Comparison of ENCODE assay signal across 29 mouse cellular contexts in genomic region chr10:88106169-88106568, GRCm38 (mm10). TPM values are rescaled to one million over a fixed set of nuclear protein-coding genes. Genes with fewer than 3 reads are reported as not detected.
"Had no signal": no experiment of that assay in that cellular context is flagged by ENCODE, and none has a peak within 500 bp of the region (broad histone marks: within the 10 kb centered on the region; RNA-seq: fewer than 3 reads in every experiment).

No protein-coding gene starts in this region.

- DNase-seq: cerebellum, adult 8-10 months; cerebellum, adult 9-10 months; cerebellum, adult 9-11 months; cerebellum, postnatal 10 days; cerebellum, postnatal 14 days; cerebellum, postnatal 25 days; cerebellum, postnatal 36 days; embryo, embryonic 11 days; forebrain, postnatal 0 days; gastrocnemius, adult 2 months; gastrocnemius, postnatal 10 days; gastrocnemius, postnatal 14 days; gastrocnemius, postnatal 25 days; gastrocnemius, postnatal 36 days; heart, adult 11 months; heart, adult 18-20 months; heart, adult 2 months had no signal

- H3K36me3 ChIP-seq: embryonic facial prominence, embryonic 15.5 days; forebrain, embryonic 12.5 days; forebrain, embryonic 15.5 days had no signal

- H3K9ac ChIP-seq: embryonic facial prominence, embryonic 12.5 days; embryonic facial prominence, embryonic 13.5 days; embryonic facial prominence, embryonic 15.5 days; forebrain, embryonic 12.5 days; forebrain, embryonic 13.5 days; forebrain, embryonic 15.5 days; forebrain, postnatal 0 days had no signal

- ATAC-seq: forebrain, embryonic 13.5 days; forebrain, embryonic 14.5 days; forebrain, embryonic 15.5 days; forebrain, embryonic 16.5 days; forebrain, postnatal 0 days had no signal

- H3K27ac ChIP-seq: embryonic facial prominence, embryonic 10.5 days; embryonic facial prominence, embryonic 12.5 days; embryonic facial prominence, embryonic 13.5 days; embryonic facial prominence, embryonic 15.5 days; forebrain, embryonic 10.5 days; forebrain, embryonic 12.5 days; forebrain, embryonic 13.5 days; forebrain, embryonic 15.5 days; gastrocnemius, adult 2 months; heart, adult 2 months had no signal

- H3K9me3 ChIP-seq: embryonic facial prominence, embryonic 10.5 days; embryonic facial prominence, embryonic 12.5 days; embryonic facial prominence, embryonic 13.5 days; embryonic facial prominence, embryonic 15.5 days; forebrain, embryonic 10.5 days; forebrain, embryonic 12.5 days; forebrain, embryonic 13.5 days; forebrain, embryonic 15.5 days had no signal

- H3K4me2 ChIP-seq: embryonic facial prominence, embryonic 12.5 days; embryonic facial prominence, embryonic 13.5 days; embryonic facial prominence, embryonic 15.5 days; forebrain, embryonic 12.5 days; forebrain, embryonic 13.5 days; forebrain, embryonic 15.5 days had no signal

- H3K4me3 ChIP-seq: embryonic facial prominence, embryonic 10.5 days; embryonic facial prominence, embryonic 12.5 days; embryonic facial prominence, embryonic 13.5 days; embryonic facial prominence, embryonic 15.5 days; erythroblast, embryonic 14.5 days; forebrain, embryonic 10.5 days; forebrain, embryonic 12.5 days; forebrain, embryonic 13.5 days; forebrain, embryonic 15.5 days; gastrocnemius, adult 2 months; heart, adult 2 months had no signal

- H3K4me1 ChIP-seq: embryonic facial prominence, embryonic 10.5 days; embryonic facial prominence, embryonic 12.5 days; embryonic facial prominence, embryonic 13.5 days; embryonic facial prominence, embryonic 15.5 days; forebrain, embryonic 10.5 days; forebrain, embryonic 12.5 days; forebrain, embryonic 13.5 days; forebrain, embryonic 15.5 days had no signal

- H3K27me3 ChIP-seq: embryonic facial prominence, embryonic 12.5 days; embryonic facial prominence, embryonic 13.5 days; embryonic facial prominence, embryonic 15.5 days; forebrain, embryonic 12.5 days; forebrain, embryonic 13.5 days; forebrain, embryonic 15.5 days had no signal

RNA-seq across cellular contexts. Expression of gene Pmch, which starts 15.3 kb away (rescaled TPM):
- polyA plus RNA-seq: erythroblast, embryonic 14.5 days; gonadal fat pad, adult 2 months; heart, adult 2 months had no signal
